Mouse (Mus musculus) embryonic facial prominence, embryonic 15.5 days (tissue): Measurements from ENCODE around the gene Mgat4a. TPM values are rescaled to one million over a fixed set of nuclear protein-coding genes. Genes with fewer than 3 reads are reported as not detected.

Source experiments
- ATAC-seq: fragments of 200-750 bp; cut with Nextera tagmentation; 2 replicates; pipeline ENCODE4 v1.8.0; 2017; ENCODE audit warnings: low read depth, moderate TSS enrichment; ENCODE audit not compliant: insufficient number of reproducible peaks, low FRiP score, low TSS enrichment
- H3K27ac ChIP-seq: fragments of 300-500 bp; sonication (generic); replicated peaks from 2 replicates; pipeline ENCODE4 v1.5.1; 2015; ENCODE audit warnings: mild to moderate bottlenecking, inconsistent platforms
- H3K27me3 ChIP-seq: fragments of 300-500 bp; sonication (generic); 2 replicates; pipeline ENCODE4 v1.6.1; 2015; ENCODE audit warnings: inconsistent platforms
- H3K36me3 ChIP-seq: fragments of 300-500 bp; sonication (generic); 2 replicates; pipeline ENCODE4 v1.6.1; 2015; ENCODE audit warnings: mild to moderate bottlenecking, inconsistent platforms
- H3K4me1 ChIP-seq: fragments of 300-500 bp; sonication (generic); 2 replicates; pipeline ENCODE4 v1.6.1; 2015; ENCODE audit warnings: inconsistent platforms
- H3K4me2 ChIP-seq: fragments of 300-500 bp; sonication (generic); replicated peaks from 2 replicates; pipeline ENCODE4 v1.6.1; 2015; ENCODE audit warnings: mild to moderate bottlenecking, inconsistent platforms
- H3K4me3 ChIP-seq: fragments of 300-500 bp; sonication (generic); replicated peaks from 2 replicates; pipeline ENCODE4 v1.5.1; 2015; ENCODE audit warnings: mild to moderate bottlenecking, inconsistent platforms
- H3K9ac ChIP-seq: fragments of 300-500 bp; sonication (generic); 2 replicates; pipeline ENCODE4 v1.6.1; 2015; ENCODE audit warnings: inconsistent platforms
- H3K9me3 ChIP-seq: fragments of 300-500 bp; sonication (generic); replicated peaks from 2 replicates; pipeline ENCODE4 v1.6.1; 2016; ENCODE audit warnings: inconsistent platforms
- WGBS: fragments of 180-500 bp; shearing (Covaris S2); methylation state at CpG from one replicate; pipeline ENCODE4 v1.1.7; 2015; 5-methylcytosine and 5-hydroxymethylcytosine counted together
- polyA plus RNA-seq: library from polyadenylated mRNA; unstranded; fragments of >200 nt; fragmentation: Nextera tagmentation; extraction: Ambion mirVana; gene quantifications from 2 replicates; pipeline ENCODE4 v1.2.1, GENCODE M21; 2015

Gene Mgat4a
- polyA plus RNA-seq, 1 experiment from 2014 or later, result 4.2 TPM

GRCm38 (mm10) chr1:37490691-37491212, 50.1 kb downstream of the Mgat4a start:
- no peak for ATAC-seq
- Histone ChIP-seq H3K36me3 (no peaks in the 10 kb centered on the region), H3K4me3 (no peak overlapping the region), H3K27me3 (no peaks in the 10 kb centered on the region), H3K4me1 (no peaks in the 10 kb centered on the region), H3K9me3 (no peaks in the 10 kb centered on the region), H3K9ac (no peak overlapping the region), H3K4me2 (no peak overlapping the region), H3K27ac (no peak overlapping the region)
- 72% methylated on average over 5 of the region's 5 CpGs for WGBS

GRCm38 (mm10) chr1:37488531-37488930, 52.3 kb downstream of the Mgat4a start:
- no peak overlapping the region for H3K4me3 ChIP-seq
- H3K27ac ChIP-seq, result no peak overlapping the region
- H3K4me1 ChIP-seq, result no peaks in the 10 kb centered on the region
- no peaks in the 10 kb centered on the region for H3K27me3 ChIP-seq
- no peaks in the 10 kb centered on the region for H3K36me3 ChIP-seq
- no peak for ATAC-seq
- H3K9ac ChIP-seq, result no peak overlapping the region
- H3K4me2 ChIP-seq, result no peak overlapping the region
- WGBS, result 91% methylated on average over 12 of the region's 12 CpGs
- H3K9me3 ChIP-seq, result no peaks in the 10 kb centered on the region

GRCm38 (mm10) chr1:37486994-37487393, 53.8 kb downstream of the Mgat4a start:
- Histone ChIP-seq H3K27ac (no peak overlapping the region), H3K4me2 (no peak overlapping the region), H3K36me3 (no peaks in the 10 kb centered on the region), H3K27me3 (no peaks in the 10 kb centered on the region), H3K4me3 (no peak overlapping the region), H3K9ac (no peak overlapping the region), H3K4me1 (no peaks in the 10 kb centered on the region), H3K9me3 (no peaks in the 10 kb centered on the region)
- 74% methylated on average over 3 of the region's 3 CpGs for WGBS
- ATAC-seq, result no peak

- no peaks in the 10 kb centered on the region for H3K36me3 ChIP-seq
- no peak for ATAC-seq
- H3K27ac ChIP-seq, result no peak overlapping the region
- H3K9me3 ChIP-seq, result no peaks in the 10 kb centered on the region
- no peak overlapping the region for H3K4me3 ChIP-seq
- H3K27me3 ChIP-seq, result no peaks in the 10 kb centered on the region
- no peak overlapping the region for H3K4me2 ChIP-seq
- 85% methylated on average over 1 of the region's 1 CpGs for WGBS
- H3K9ac ChIP-seq, result no peak overlapping the region
- H3K4me1 ChIP-seq, result no peaks in the 10 kb centered on the region
These were observed 54.4 kb downstream of the Mgat4a start for GRCm38 (mm10) chr1:37486439-37486838.

GRCm38 (mm10) chr1:37484612-37485011, 56.2 kb downstream of the Mgat4a start:
- no peak for ATAC-seq
- H3K4me2 ChIP-seq, result no peak overlapping the region
- no peaks in the 10 kb centered on the region for H3K4me1 ChIP-seq
- H3K27me3 ChIP-seq, result no peaks in the 10 kb centered on the region
- no peak overlapping the region for H3K27ac ChIP-seq
- WGBS, result 91% methylated on average over 4 of the region's 4 CpGs
- no peak overlapping the region for H3K9ac ChIP-seq
- no peak overlapping the region for H3K4me3 ChIP-seq
- no peaks in the 10 kb centered on the region for H3K36me3 ChIP-seq
- H3K9me3 ChIP-seq, result no peaks in the 10 kb centered on the region

GRCm38 (mm10) chr1:37481331-37481730, 59.5 kb downstream of the Mgat4a start:
- Histone ChIP-seq H3K36me3 (no peaks in the 10 kb centered on the region), H3K9me3 (no peaks in the 10 kb centered on the region), H3K4me1 (no peaks in the 10 kb centered on the region), H3K4me3 (no peak overlapping the region), H3K27me3 (no peaks in the 10 kb centered on the region), H3K9ac (no peak overlapping the region), H3K27ac (no peak overlapping the region), H3K4me2 (no peak overlapping the region)
- 77% methylated on average over 2 of the region's 2 CpGs for WGBS
- no peak for ATAC-seq

GRCm38 (mm10) chr1:37480731-37481130, 60.1 kb downstream of the Mgat4a start:
- no peaks in the 10 kb centered on the region for H3K36me3 ChIP-seq
- no peak overlapping the region for H3K9ac ChIP-seq
- no peaks in the 10 kb centered on the region for H3K27me3 ChIP-seq
- H3K27ac ChIP-seq, result no peak overlapping the region
- H3K4me1 ChIP-seq, result no peaks in the 10 kb centered on the region
- no peak overlapping the region for H3K4me2 ChIP-seq
- H3K9me3 ChIP-seq, result no peaks in the 10 kb centered on the region
- ATAC-seq, result no peak
- no peak overlapping the region for H3K4me3 ChIP-seq
- WGBS, result 80% methylated on average over 6 of the region's 6 CpGs

GRCm38 (mm10) chr1:37479759-37480158, 61.1 kb downstream of the Mgat4a start:
- Histone ChIP-seq H3K9ac (no peak overlapping the region), H3K4me1 (no peaks in the 10 kb centered on the region), H3K4me3 (no peak overlapping the region), H3K4me2 (no peak overlapping the region), H3K9me3 (no peaks in the 10 kb centered on the region), H3K36me3 (no peaks in the 10 kb centered on the region), H3K27ac (no peak overlapping the region), H3K27me3 (no peaks in the 10 kb centered on the region)
- 84% methylated on average over 8 of the region's 8 CpGs for WGBS
- no peak for ATAC-seq

GRCm38 (mm10) chr1:37479074-37479473, 61.7 kb downstream of the Mgat4a start:
- no peak for ATAC-seq
- 74% methylated on average over 9 of the region's 9 CpGs for WGBS

GRCm38 (mm10) chr1:37478416-37478815, 62.4 kb downstream of the Mgat4a start:
- H3K9ac ChIP-seq, result no peak overlapping the region
- no peak overlapping the region for H3K4me3 ChIP-seq
- H3K9me3 ChIP-seq, result no peaks in the 10 kb centered on the region
- no peak overlapping the region for H3K27ac ChIP-seq
- no peak for ATAC-seq
- no peaks in the 10 kb centered on the region for H3K4me1 ChIP-seq
- no peaks in the 10 kb centered on the region for H3K27me3 ChIP-seq
- no peaks in the 10 kb centered on the region for H3K36me3 ChIP-seq
- 69% methylated on average over 7 of the region's 7 CpGs for WGBS
- H3K4me2 ChIP-seq, result no peak overlapping the region

More at GRCm38 (mm10) chr1:37479074-37479473, 61.7 kb downstream of the Mgat4a start:
- Histone ChIP-seq H3K27me3 (no peaks in the 10 kb centered on the region), H3K9ac (no peak overlapping the region), H3K4me2 (no peak overlapping the region), H3K4me1 (no peaks in the 10 kb centered on the region), H3K4me3 (no peak overlapping the region), H3K36me3 (no peaks in the 10 kb centered on the region), H3K9me3 (no peaks in the 10 kb centered on the region), H3K27ac (no peak overlapping the region)

GRCm38 (mm10) chr1:37477928-37478327, 62.9 kb downstream of the Mgat4a start:
- ATAC-seq, result no peak
- H3K9ac ChIP-seq, result no peak overlapping the region
- no peaks in the 10 kb centered on the region for H3K9me3 ChIP-seq
- no peaks in the 10 kb centered on the region for H3K36me3 ChIP-seq
- no peak overlapping the region for H3K4me3 ChIP-seq
- H3K27ac ChIP-seq, result no peak overlapping the region
- WGBS, result 64% methylated on average over 5 of the region's 5 CpGs
- no peaks in the 10 kb centered on the region for H3K4me1 ChIP-seq
- H3K27me3 ChIP-seq, result no peaks in the 10 kb centered on the region
- no peak overlapping the region for H3K4me2 ChIP-seq

GRCm38 (mm10) chr1:37477250-37477649, 63.6 kb downstream of the Mgat4a start:
- H3K4me2 ChIP-seq, result no peak overlapping the region
- no peaks in the 10 kb centered on the region for H3K36me3 ChIP-seq
- H3K9ac ChIP-seq, result no peak overlapping the region
- no peaks in the 10 kb centered on the region for H3K27me3 ChIP-seq
- no peaks in the 10 kb centered on the region for H3K4me1 ChIP-seq
- no peak for ATAC-seq
- H3K4me3 ChIP-seq, result no peak overlapping the region
- H3K9me3 ChIP-seq, result no peaks in the 10 kb centered on the region
- H3K27ac ChIP-seq, result no peak overlapping the region
- 87% methylated on average over 5 of the region's 5 CpGs for WGBS
